Mouse (Mus musculus) heart, postnatal 14 days (tissue): ENCODE measurements around the gene Dcun1d4. TPM values are rescaled to one million over a fixed set of nuclear protein-coding genes. Genes with fewer than 3 reads are reported as not detected.
"Not testable (repeated sequence)": the region's sequence is repeated elsewhere in the genome, so short reads cannot be mapped to it uniquely, and the experiment has no call there.

ENCODE experiments used
- DNase-seq, 2 experiments: peaks; one replicate each; pipeline ENCODE4 v3.0.0; 2021 to 2022
- intact Hi-C: fragments of 180-260 bp; cut with DNase I; formaldehyde crosslinking; loops from one replicate; pipeline ENCODE4 v1.15.1; 2025
- total RNA-seq, 2 experiments: library from RNA; stranded (reverse); gene quantifications; 2 replicates each; pipeline ENCODE4 v1.2.3; 2021

Gene Dcun1d4
- total RNA-seq, 2 experiments from 2014 or later, result 15.1 to 17.9 TPM

DNA sequence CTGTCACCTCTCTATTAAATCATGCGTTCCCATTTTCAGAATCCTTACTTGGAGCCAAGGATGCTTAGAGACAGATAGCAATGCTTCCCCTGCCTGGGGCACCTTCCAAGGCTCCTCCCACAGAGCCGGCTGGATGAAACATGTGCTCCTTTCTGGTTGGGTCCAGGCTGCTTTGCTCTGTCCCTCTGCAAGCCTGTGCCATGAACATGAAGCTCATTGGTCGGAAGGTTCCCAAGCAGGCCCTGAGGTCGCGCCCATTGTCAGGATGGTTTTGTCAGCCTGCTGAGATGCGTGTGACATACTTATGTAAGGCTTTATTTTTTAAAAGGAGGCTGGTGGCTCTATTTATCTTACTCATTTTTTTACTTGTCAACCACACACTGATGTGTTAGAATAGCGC lies 95.9 kb downstream of the Dcun1d4 start:
- no peak for DNase-seq
- intact Hi-C loops, result no loop called here

DNA sequence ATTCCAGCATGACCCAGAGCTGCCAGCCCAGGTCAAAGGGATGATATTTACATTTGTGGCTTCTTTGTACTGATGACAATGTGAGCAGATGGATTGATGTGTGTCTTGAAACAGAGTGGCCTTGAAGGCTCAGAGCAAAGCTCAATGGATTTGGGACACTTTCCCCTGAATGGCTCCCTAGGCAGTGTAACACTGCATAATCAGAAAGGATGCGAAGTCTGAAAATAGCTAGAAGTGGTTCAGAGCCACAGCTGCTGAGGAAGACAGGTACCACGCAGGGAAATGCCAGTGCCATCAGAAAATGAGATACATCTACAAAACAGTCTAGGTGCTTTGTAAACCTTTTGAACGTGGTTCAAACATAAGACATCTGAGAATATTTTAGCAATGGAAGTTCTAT lies 97.3 kb downstream of the Dcun1d4 start:
- intact Hi-C loops, result no loop called here
- no peak for DNase-seq

DNA sequence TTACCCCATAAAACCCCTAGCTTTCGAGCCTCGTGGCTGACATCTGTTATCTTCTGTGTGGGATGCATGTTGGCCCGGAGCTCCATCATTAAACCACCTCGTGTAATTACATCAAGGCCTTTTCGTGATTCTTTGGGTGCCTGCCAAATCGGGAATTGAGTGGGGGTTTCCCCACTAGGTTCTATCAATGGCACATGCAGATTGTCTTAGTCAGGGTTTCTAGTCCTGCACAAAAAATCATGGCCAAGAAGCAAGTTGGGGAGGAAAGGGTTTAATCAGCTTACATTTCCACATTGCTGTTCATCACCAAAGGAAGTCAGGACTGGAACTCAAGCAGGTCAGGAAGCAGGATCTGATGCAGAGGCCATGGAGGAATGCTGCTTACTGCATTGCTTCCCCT lies 103.2 kb downstream of the Dcun1d4 start:
- not testable (repeated sequence) for DNase-seq

DNA sequence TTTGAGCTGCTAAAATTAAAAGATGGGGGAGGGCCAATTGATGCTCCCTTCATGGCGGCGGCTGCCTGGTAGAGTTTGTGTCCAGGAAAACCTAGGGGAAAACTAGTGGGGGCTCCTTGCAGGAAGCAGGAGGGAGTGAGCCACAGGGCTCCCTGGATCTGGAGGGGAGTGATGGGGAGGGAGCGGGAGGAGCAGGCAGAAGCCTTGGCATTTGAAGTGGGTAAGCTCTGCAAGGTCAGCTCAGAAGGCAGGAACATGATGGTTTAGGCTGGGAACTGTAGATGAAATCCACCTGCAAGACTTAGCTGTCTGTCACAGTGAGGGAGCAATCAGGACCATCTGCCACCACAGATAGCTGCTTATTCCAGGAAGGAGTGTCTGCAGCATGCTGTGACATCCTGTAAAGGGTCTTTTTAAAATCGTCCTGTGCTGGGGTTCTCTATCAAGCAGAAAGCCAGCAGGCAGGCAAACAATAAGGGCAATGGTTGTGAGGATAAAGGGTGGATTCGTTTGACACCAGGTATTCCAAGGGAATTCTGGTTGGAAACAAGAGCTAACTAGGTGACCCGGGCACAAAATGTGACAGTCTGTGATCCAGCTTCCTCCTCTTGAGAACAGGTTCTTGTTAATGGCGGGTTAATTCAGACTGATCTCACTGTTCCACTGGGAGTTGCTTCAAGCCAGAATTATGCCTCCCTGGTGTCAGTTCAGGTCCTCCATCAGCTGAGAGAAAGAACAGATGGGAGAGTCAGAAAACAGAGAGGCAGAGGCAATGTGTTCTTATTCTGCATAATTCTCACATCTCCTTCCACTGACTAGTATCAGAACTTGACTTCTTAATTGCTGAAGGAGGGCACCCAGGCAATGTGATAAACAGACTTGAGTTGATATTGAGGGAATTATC lies 104.7 kb downstream of the Dcun1d4 start:
- DNase-seq, result no peak
- intact Hi-C loops, result no loop called here

More for the DNA sequence above, 103.2 kb downstream of the Dcun1d4 start:
- intact Hi-C loops, result not testable (repeated sequence)

DNA sequence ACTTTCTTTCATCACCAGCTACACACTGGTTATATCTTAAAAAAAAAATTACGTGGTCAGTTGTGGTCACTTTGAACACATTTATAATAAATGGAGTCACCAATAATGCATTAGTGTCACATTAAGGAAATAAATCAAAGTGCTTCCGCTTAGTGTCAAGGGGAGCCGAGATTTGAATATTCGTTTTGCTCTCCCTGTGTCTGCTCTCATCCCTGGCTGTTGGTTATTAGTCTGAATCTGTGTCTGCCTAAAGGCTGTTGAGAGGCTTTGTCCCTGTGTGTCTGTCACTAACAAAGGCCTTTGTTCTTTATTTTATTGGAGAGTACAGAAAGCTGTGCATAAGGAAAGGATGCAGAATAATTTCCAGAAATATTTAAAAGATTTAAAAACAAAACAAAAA lies 105.8 kb downstream of the Dcun1d4 start:
- intact Hi-C loops, result no loop called here
- DNase-seq, result no peak

DNA sequence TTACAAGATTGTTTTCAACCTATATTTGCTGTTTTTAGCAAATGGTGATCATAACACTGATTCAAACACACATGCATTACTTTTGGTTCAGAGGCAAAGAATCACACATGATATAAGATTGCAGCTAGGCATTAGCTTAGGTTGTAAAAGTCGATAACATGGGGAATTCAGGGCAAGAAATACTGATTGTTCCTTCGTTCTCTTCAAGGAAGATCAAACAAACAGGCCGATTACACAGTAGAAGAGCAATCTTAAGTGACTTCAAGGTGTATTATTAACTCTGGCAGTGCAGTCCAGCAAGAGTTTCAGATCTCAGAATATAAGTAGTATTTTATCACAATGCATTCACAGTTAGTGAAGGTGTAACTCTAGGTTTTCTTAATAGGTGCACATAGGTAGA lies 106.3 kb downstream of the Dcun1d4 start:
- DNase-seq, result no peak
- intact Hi-C loops, result no loop called here

DNA sequence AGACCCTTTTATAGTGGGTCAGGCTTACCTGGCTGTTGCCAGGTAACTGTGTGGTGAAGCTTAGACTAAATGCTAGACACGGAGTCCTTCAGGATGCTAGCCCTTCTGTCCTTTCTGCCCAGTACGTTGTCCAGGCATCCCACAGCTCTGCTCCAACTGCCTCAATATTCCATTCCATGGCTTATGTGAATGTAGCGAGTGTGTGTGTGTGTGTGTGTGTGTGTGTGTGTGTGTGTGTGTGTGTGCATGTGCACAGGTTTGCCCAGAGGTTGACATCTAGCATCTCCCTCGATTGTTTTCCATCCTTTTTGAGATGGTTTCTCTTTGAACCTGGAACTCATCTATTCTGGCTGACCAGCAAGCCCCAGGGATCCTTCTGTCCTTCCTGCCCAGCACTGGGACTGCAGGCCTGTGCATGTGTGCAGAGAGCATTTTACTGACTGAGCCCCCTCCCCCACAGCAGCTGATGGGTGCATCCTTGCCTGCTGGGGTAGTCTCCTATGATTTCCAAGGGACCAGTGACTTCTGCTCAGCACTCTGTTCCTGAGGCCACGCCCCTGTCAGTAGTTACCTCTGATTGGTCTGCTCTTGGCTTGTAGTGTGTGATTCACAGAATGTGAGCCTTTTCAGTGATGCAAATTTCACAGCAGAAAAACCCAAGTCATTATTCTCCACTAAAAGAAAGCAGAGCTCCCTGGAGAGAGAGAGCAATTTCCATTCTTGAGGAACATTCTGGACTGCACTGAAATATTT lies 118.3 kb downstream of the Dcun1d4 start:
- intact Hi-C loops, result no loop called here
- DNase-seq, result peak; percentile 4 to 9

DNA sequence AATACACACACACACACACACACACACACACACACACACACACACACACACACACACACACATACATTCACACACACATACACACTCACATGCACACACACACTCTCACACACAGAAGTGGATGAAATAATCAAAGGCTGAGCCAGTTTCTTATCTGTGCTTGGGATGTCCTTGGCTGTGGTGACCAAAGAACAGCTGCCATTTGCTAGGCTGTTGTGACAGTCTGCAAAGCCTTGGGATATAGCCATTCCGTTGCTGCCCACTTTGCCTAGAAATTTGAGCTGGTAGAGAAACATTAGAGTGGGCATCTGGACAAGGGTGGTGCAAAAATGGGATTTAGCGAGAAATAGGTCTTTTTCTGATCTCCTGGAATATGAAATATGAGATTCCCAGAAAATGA lies 119.2 kb downstream of the Dcun1d4 start:
- DNase-seq, result peak; percentile 16 to 44
- intact Hi-C loops, result no loop called here

DNA sequence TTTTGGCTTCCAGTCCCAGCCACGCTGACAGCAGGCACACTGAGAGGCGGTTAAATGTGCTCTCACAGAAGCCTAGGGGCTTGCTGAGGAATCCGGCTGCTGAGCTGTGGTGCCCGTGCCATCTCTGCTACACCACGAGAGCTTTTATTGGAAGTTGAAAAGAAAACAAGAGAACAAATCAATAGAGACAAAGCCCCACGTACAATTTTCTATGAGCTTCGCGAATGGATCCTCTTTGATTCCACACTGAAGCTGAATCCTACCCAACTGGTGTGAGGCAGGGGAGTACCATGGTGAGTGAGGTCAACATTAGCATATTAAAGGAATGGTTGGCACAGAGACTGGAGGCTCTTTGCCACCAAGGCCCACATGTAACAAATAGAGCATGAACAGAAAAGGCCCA lies 120.6 kb downstream of the Dcun1d4 start:
- no peak for DNase-seq
- intact Hi-C loops, result no loop called here

DNA sequence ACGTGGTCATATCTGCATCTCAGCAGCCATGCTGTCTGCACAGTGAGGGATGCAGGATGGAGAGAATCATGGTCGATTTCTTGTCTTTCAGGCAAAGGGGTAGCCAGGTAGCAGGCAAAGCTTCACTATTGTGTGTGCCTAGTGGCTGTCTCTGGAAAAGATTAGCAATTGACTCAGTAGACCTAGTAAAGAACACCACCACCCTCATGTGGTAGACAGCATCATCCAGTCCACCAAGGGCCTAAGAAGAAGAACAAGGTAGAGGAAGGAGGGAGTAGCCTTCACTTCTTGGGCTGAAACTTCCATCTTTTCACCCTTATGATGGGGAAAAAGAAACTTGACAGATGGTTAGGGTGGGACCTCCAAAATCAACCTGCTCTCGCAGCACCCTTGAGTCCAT lies 122.1 kb downstream of the Dcun1d4 start:
- DNase-seq, result no peak
- intact Hi-C loops, result no loop called here

DNA sequence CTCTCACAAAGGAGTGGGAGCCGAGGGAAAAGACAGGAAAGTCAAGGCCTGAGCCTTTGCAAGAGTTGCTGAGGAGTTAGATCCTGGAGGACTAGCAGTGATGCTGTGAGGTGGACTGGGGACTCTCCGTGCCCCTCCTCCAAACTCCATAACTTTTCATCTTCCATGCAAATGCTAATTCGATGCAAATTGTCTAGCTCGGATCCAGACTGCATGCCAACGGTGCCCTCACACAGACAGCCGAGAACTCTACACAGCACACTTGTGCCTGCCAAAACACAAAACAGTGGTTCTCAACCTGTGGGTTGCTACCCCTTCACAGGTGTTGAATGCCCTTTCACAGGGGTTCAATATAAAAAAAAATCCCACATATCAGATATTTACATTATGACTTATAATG lies 123.7 kb downstream of the Dcun1d4 start:
- DNase-seq, result no peak
- intact Hi-C loops, result no loop called here

DNA sequence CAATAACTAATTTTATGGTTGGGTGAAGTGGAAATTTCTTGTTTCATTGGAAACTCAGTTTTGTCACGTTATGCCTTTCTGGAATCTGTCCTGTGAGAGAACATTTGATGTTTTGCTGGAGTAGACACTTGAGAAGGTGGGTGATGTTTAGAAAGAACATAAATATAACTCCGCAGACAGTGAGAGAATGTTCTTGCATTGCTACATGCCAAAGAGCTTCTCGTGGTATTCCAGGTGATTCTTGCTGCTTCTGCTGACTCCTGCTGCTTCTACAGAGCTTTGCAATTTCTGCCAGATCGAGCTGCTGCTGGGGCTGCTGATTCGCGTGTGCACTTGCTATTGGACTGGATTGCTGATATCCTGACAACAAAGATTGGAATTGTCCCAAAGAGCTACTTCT lies 124.2 kb downstream of the Dcun1d4 start:
- intact Hi-C loops, result no loop called here
- no peak for DNase-seq

Other genes starting within 250 kb of the Dcun1d4 start
- 10 to 100 TPM; 45.9 to 50.9 TPM for gene Fryl, start 224.4 kb upstream of the Dcun1d4 start, total RNA-seq
- gene Ociad1, start 188.2 kb upstream of the Dcun1d4 start, total RNA-seq, result 100 to 1,000 TPM; 239 to 245 TPM
- 1 to 10 TPM; 6.7 to 8.6 TPM for gene Ociad2, start 140.0 kb upstream of the Dcun1d4 start, total RNA-seq
- not detected for gene Cwh43, start 74.9 kb upstream of the Dcun1d4 start, total RNA-seq
- gene Lrrc66, start 151.5 kb downstream of the Dcun1d4 start, total RNA-seq, result under 1 TPM in 1 of 2 experiments, not detected in 1; 0.07 TPM
- 10 to 100 TPM; 78.5 to 84.3 TPM for gene Sgcb, start 166.8 kb downstream of the Dcun1d4 start, total RNA-seq
- gene Spata18, start 170.4 kb downstream of the Dcun1d4 start, total RNA-seq, result 1 to 10 TPM in 1 of 2 experiments, under 1 TPM in 1; 0.90 to 1.4 TPM